Mouse (Mus musculus) stomach, embryonic 14.5 days (tissue): ENCODE results near the gene Cyb5b. TPM values are rescaled to one million over a fixed set of nuclear protein-coding genes. Genes with fewer than 3 reads are reported as not detected.

ENCODE experiments used
- polyA plus RNA-seq: library from polyadenylated mRNA; unstranded; fragments of >200 nt; fragmentation: Nextera tagmentation; extraction: Ambion mirVana; gene quantifications from 2 replicates; pipeline ENCODE4 v1.2.1, GENCODE M21; 2014

Gene Cyb5b
- polyA plus RNA-seq, 1 experiment from 2014 or later, result 89.6 TPM

Other genes with a start within 250 kb of the Cyb5b start
- gene Sntb2, start 214.9 kb upstream of the Cyb5b start, polyA plus RNA-seq, result 21.6 and 26.9 TPM in 2 replicates
- gene Vps4a, start 119.4 kb upstream of the Cyb5b start, polyA plus RNA-seq, result 66.3 and 69.7 TPM in 2 replicates
- 38.8 and 40.4 TPM in 2 replicates for gene Pdf, start 102.0 kb upstream of the Cyb5b start, polyA plus RNA-seq
- 31.9 and 36.5 TPM in 2 replicates for gene Cog8, start 94.0 kb upstream of the Cyb5b start, polyA plus RNA-seq
- gene Nip7, start 93.8 kb upstream of the Cyb5b start, polyA plus RNA-seq, result 83.9 and 93.6 TPM in 2 replicates
- 12.6 and 22.5 TPM in 2 replicates for gene Tmed6, start 85.0 kb upstream of the Cyb5b start, polyA plus RNA-seq
- 15.8 and 17.6 TPM in 2 replicates for gene Terf2, start 54.1 kb upstream of the Cyb5b start, polyA plus RNA-seq
- gene Nfat5, start 142.8 kb downstream of the Cyb5b start, polyA plus RNA-seq, result 19.0 and 20.7 TPM in 2 replicates